Mouse (Mus musculus): ENCODE measurements around the gene Gm21149. TPM values are rescaled to one million over a fixed set of nuclear protein-coding genes. Genes with fewer than 3 reads are reported as not detected.
"Not testable (repeated sequence)": the region's sequence is repeated elsewhere in the genome, so short reads cannot be mapped to it uniquely, and the experiment has no call there.

Gm21149 gene
- polyA plus RNA-seq, 1 experiment from 2014 or later = not detected

GRCm38 (mm10) chr5:15498774-15499400 is 22.6 kb upstream of the Gm21149 start:
- H3K9ac ChIP-seq; H3K4me1 ChIP-seq; H3K27me3 ChIP-seq (replicated peaks); H3K4me3 ChIP-seq (replicated peaks); H3K9me3 ChIP-seq; H3K36me3 ChIP-seq; H3K4me2 ChIP-seq; H3K27ac ChIP-seq: not testable (repeated sequence)
- 30% methylated on average over 5 of the region's 5 CpGs for WGBS
- peak; percentile 85 for ATAC-seq (ENCODE audit: insufficient read depth, low FRiP score, low read depth)

GRCm38 (mm10) chr5:15498350-15498749 is 22.0 kb upstream of the Gm21149 start:
- not testable (repeated sequence) for H3K4me3 ChIP-seq (replicated peaks); H3K36me3 ChIP-seq; H3K4me1 ChIP-seq; H3K9me3 ChIP-seq; H3K4me2 ChIP-seq; H3K9ac ChIP-seq; H3K27me3 ChIP-seq (replicated peaks); H3K27ac ChIP-seq; ATAC-seq (ENCODE audit: insufficient read depth, low FRiP score, low read depth)
- WGBS = 70% methylated on average over 3 of the region's 3 CpGs

GRCm38 (mm10) chr5:15490934-15491333 is 14.6 kb upstream of the Gm21149 start:
- H3K36me3 ChIP-seq; ATAC-seq (ENCODE audit: insufficient read depth, low FRiP score, low read depth); H3K4me2 ChIP-seq; H3K4me1 ChIP-seq; H3K9ac ChIP-seq; H3K9me3 ChIP-seq; H3K27me3 ChIP-seq (replicated peaks); H3K4me3 ChIP-seq (replicated peaks); H3K27ac ChIP-seq: not testable (repeated sequence)
- WGBS = 58% methylated on average over 2 of the region's 2 CpGs

- Histone ChIP-seq H3K9ac (no peak overlapping the region), H3K27ac (no peak overlapping the region), H3K27me3 (replicated peaks) (no peaks in the 10 kb centered on the region), H3K4me3 (replicated peaks) (no peak overlapping the region), H3K4me2 (no peak overlapping the region), H3K36me3 (no peaks in the 10 kb centered on the region), H3K9me3 (peaks cover 3% of the 10 kb centered on the region; the same call in 1 of the 2 replicates), H3K4me1 (no peaks in the 10 kb centered on the region)
- no peak for ATAC-seq (ENCODE audit: insufficient read depth, low FRiP score, low read depth)
- 87% methylated on average over 5 of the region's 5 CpGs for WGBS
These were observed 12.4 kb upstream of the Gm21149 start for GRCm38 (mm10) chr5:15488743-15489142.

- H3K4me3 ChIP-seq (replicated peaks); H3K9me3 ChIP-seq; H3K9ac ChIP-seq; H3K27ac ChIP-seq; H3K27me3 ChIP-seq (replicated peaks); ATAC-seq (ENCODE audit: insufficient read depth, low FRiP score, low read depth); H3K4me2 ChIP-seq; H3K36me3 ChIP-seq; H3K4me1 ChIP-seq: not testable (repeated sequence)
- WGBS = 21% methylated on average over 2 of the region's 2 CpGs
These were observed 8.3 kb upstream of the Gm21149 start for GRCm38 (mm10) chr5:15484616-15485015.

GRCm38 (mm10) chr5:15483576-15483975 is 7.3 kb upstream of the Gm21149 start:
- not testable (repeated sequence) for H3K9ac ChIP-seq; H3K4me2 ChIP-seq; H3K27me3 ChIP-seq (replicated peaks); H3K27ac ChIP-seq; H3K9me3 ChIP-seq; H3K4me3 ChIP-seq (replicated peaks); H3K36me3 ChIP-seq; ATAC-seq (ENCODE audit: insufficient read depth, low FRiP score, low read depth); H3K4me1 ChIP-seq
- 55% methylated on average over 4 of the region's 4 CpGs for WGBS

- H3K9ac ChIP-seq; H3K27ac ChIP-seq; H3K27me3 ChIP-seq (replicated peaks); H3K4me2 ChIP-seq; H3K9me3 ChIP-seq; H3K4me3 ChIP-seq (replicated peaks); H3K36me3 ChIP-seq; H3K4me1 ChIP-seq; ATAC-seq (ENCODE audit: insufficient read depth, low FRiP score, low read depth): not testable (repeated sequence)
- 53% methylated on average over 2 of the region's 2 CpGs for WGBS
These were observed 6.5 kb upstream of the Gm21149 start for GRCm38 (mm10) chr5:15482815-15483214.

GRCm38 (mm10) chr5:15470141-15470540 is 6.2 kb downstream of the Gm21149 start:
- H3K4me2 ChIP-seq; H3K36me3 ChIP-seq; H3K27ac ChIP-seq; H3K27me3 ChIP-seq (replicated peaks); H3K9me3 ChIP-seq; ATAC-seq (ENCODE audit: insufficient read depth, low FRiP score, low read depth); H3K9ac ChIP-seq; H3K4me3 ChIP-seq (replicated peaks); H3K4me1 ChIP-seq: not testable (repeated sequence)
- WGBS = 85% methylated on average over 1 of the region's 1 CpGs

- WGBS = 52% methylated on average over 6 of the region's 6 CpGs
- not testable (repeated sequence) for H3K27ac ChIP-seq; H3K27me3 ChIP-seq (replicated peaks); H3K9me3 ChIP-seq; ATAC-seq (ENCODE audit: insufficient read depth, low FRiP score, low read depth); H3K4me1 ChIP-seq; H3K4me2 ChIP-seq; H3K36me3 ChIP-seq; H3K4me3 ChIP-seq (replicated peaks); H3K9ac ChIP-seq
These were observed 8.6 kb downstream of the Gm21149 start for GRCm38 (mm10) chr5:15467768-15468167.

- H3K4me1 ChIP-seq; H3K27ac ChIP-seq; H3K27me3 ChIP-seq (replicated peaks); ATAC-seq (ENCODE audit: insufficient read depth, low FRiP score, low read depth); H3K4me2 ChIP-seq; H3K36me3 ChIP-seq; H3K4me3 ChIP-seq (replicated peaks); H3K9ac ChIP-seq; H3K9me3 ChIP-seq: not testable (repeated sequence)
- WGBS = 58% methylated on average over 1 of the region's 1 CpGs
These were observed 10.1 kb downstream of the Gm21149 start for GRCm38 (mm10) chr5:15466218-15466617.

- ATAC-seq (ENCODE audit: insufficient read depth, low FRiP score, low read depth) = not testable (repeated sequence)
These were observed 12.8 kb downstream of the Gm21149 start for GRCm38 (mm10) chr5:15463561-15463960.

GRCm38 (mm10) chr5:15461613-15462012 is 14.7 kb downstream of the Gm21149 start:
- not testable (repeated sequence) for H3K9me3 ChIP-seq; H3K4me3 ChIP-seq (replicated peaks); H3K27me3 ChIP-seq (replicated peaks); H3K36me3 ChIP-seq; H3K4me2 ChIP-seq; H3K4me1 ChIP-seq; ATAC-seq (ENCODE audit: insufficient read depth, low FRiP score, low read depth); H3K9ac ChIP-seq; H3K27ac ChIP-seq
- WGBS = 57% methylated on average over 8 of the region's 8 CpGs

More at GRCm38 (mm10) chr5:15463561-15463960, 12.8 kb downstream of the Gm21149 start:
- H3K4me2 ChIP-seq; H3K36me3 ChIP-seq; H3K9ac ChIP-seq; H3K4me1 ChIP-seq; H3K4me3 ChIP-seq (replicated peaks); H3K27ac ChIP-seq; H3K27me3 ChIP-seq (replicated peaks); H3K9me3 ChIP-seq: not testable (repeated sequence)
- 44% methylated on average over 2 of the region's 2 CpGs for WGBS
